Mouse (Mus musculus) myocyte (in vitro differentiated cells): Measurements from ENCODE around the gene Chtop.

Experiments
- CEBPB ChIP-seq: IDR thresholded peaks from 2 replicates; pipeline ENCODE4 v1.6.1; 2011; ENCODE audit warnings: mild to moderate bottlenecking, moderate library complexity; ENCODE audit not compliant: poor library complexity, insufficient read depth, severe bottlenecking
- E2F4 ChIP-seq: IDR thresholded peaks from one replicate; pipeline ENCODE4 v1.6.1; 2011; ENCODE audit warnings: mild to moderate bottlenecking, control low read depth, moderate library complexity; ENCODE audit not compliant: insufficient read depth
- MAX ChIP-seq: IDR thresholded peaks from one replicate; pipeline ENCODE4 v1.6.1; 2011; ENCODE audit warnings: low read depth, mild to moderate bottlenecking, control low read depth
- MYOG ChIP-seq, 3 experiments: IDR thresholded peaks; one replicate each; pipeline ENCODE4 v1.6.1; 2011; ENCODE audit warnings: control low read depth in 2 of 3, low read depth in 2 of 3, mild to moderate bottlenecking in 2 of 3; ENCODE audit not compliant: insufficient read length in 2 of 3, control insufficient read depth in 1 of 3, insufficient read depth in 1 of 3
- POLR2A ChIP-seq: IDR thresholded peaks from one replicate; pipeline ENCODE4 v1.6.1; 2011; ENCODE audit warnings: low read depth, mild to moderate bottlenecking, control low read depth, moderate library complexity; ENCODE audit not compliant: insufficient read length
- POLR2AphosphoS2 ChIP-seq: IDR thresholded peaks from one replicate; pipeline ENCODE4 v1.6.1; 2011; ENCODE audit warnings: low read depth, control low read depth; ENCODE audit not compliant: insufficient read length
- REST ChIP-seq: IDR thresholded peaks from one replicate; pipeline ENCODE4 v1.6.1; 2011; ENCODE audit warnings: mild to moderate bottlenecking, control low read depth, moderate library complexity; ENCODE audit not compliant: insufficient read depth, insufficient read length
- SRF ChIP-seq: IDR thresholded peaks from one replicate; pipeline ENCODE4 v1.6.1; 2011; ENCODE audit warnings: low read depth; ENCODE audit not compliant: control insufficient read depth, insufficient read length
- TCF12 ChIP-seq: IDR thresholded peaks from one replicate; pipeline ENCODE4 v1.6.1; 2011; ENCODE audit warnings: mild to moderate bottlenecking, control low read depth; ENCODE audit not compliant: poor library complexity, insufficient read depth, severe bottlenecking
- USF1 ChIP-seq: IDR thresholded peaks from one replicate; pipeline ENCODE4 v1.6.1; 2011; ENCODE audit warnings: low read depth, mild to moderate bottlenecking, control low read depth, moderate library complexity

GRCm38 (mm10) chr3:90486998-90487397 lies 22.3 kb downstream of the Chtop start:
- TF ChIP-seq TCF12 = no peak
- TF ChIP-seq POLR2A = no peak
- TF ChIP-seq E2F4 = no peak
- no peak for TF ChIP-seq USF1
- TF ChIP-seq POLR2AphosphoS2 = no peak
- TF ChIP-seq MYOG (IDR thresholded peaks at IDR 0.05; ENCODE audit: control insufficient read depth in 1 of 3, insufficient read depth in 1 of 3, insufficient read length in 2 of 3, low read depth in 2 of 3) = no peak
- no peak for TF ChIP-seq REST
- no peak for TF ChIP-seq MAX
- no peak for TF ChIP-seq SRF
- TF ChIP-seq CEBPB = no peak
